Mouse (Mus musculus) 3134 (cell line): Measurements from ENCODE around the gene Rmnd5b.
"Not testable (repeated sequence)": the region's sequence is repeated elsewhere in the genome, so short reads cannot be mapped to it uniquely, and the experiment has no call there.

Experiments
- DNase-seq: peaks from one replicate; pipeline ENCODE4 v3.0.0-alpha.2; 2011; ENCODE audit warnings: low spot score; ENCODE audit not compliant: insufficient read length; ENCODE audit errors: extremely low read depth

The Rmnd5b gene

DNA sequence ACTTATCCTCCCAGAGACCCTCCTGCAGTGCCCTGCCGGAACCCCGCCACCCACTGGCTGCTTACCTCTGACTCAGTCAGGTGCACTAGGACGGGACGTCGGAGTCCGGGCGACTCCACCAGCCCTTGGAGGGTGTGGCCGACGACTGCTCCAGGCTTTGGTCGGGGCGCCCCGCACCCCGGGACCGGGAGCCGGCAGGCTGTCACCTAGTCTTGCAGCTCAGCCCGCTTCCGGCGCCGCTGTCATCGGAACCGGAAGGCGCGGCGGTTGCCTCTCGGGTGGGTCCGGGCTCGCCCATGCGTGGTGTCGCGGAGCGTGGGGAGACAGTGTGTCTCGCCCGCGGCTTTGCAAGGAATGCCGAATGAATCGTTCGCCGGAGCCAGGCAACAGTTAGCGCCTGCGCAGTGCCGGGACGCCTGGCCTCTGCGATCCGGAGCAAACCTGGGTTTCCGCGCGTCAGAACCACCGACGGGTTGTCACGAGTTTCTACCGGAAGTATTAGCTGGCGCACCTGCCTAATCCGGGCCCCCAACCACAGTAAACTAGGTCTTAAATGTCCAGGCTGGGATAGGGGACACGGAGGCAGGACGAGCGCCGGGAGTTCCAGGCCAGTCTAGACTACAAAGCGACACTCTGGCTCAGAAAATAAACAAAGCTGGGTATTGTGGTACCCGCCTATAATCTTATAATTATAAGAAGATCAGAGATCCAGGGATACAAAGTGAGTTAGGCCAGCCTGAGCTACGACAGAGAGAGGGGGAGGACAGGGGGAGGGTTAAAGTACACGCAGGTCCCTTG is at the start of gene Rmnd5b:
Gene Rmnd5b (minus strand): TSS at position 372 of the 798 bp plus-strand sequence.
- DNase-seq = peak; percentile 91

GRCm38 (mm10) chr11:51681976-51682374 is 46.3 kb upstream of the Rmnd5b start:
- no peak for DNase-seq

GRCm38 (mm10) chr11:51681324-51681975 is 45.8 kb upstream of the Rmnd5b start:
- DNase-seq = peak; percentile 27

DNA sequence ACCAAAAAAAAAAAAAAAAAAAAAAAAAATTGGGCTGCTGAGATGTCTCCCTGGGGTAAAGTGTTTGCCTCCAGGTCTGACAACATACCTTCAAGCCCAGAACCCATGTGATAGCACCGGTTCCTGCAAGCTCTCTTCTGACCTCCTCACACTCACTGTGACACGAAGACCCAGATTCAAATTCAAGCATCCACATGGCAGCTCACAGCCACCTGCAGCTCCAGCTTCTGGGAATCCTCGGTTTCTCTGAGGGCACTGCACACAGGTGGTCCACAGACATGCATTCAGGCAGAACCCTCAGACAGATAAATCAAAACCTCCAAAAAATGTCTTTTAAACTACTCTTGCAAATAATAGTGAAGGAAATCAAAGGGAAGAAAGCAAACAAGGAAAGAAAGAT is 43.8 kb upstream of the Rmnd5b start:
- DNase-seq = no peak

DNA sequence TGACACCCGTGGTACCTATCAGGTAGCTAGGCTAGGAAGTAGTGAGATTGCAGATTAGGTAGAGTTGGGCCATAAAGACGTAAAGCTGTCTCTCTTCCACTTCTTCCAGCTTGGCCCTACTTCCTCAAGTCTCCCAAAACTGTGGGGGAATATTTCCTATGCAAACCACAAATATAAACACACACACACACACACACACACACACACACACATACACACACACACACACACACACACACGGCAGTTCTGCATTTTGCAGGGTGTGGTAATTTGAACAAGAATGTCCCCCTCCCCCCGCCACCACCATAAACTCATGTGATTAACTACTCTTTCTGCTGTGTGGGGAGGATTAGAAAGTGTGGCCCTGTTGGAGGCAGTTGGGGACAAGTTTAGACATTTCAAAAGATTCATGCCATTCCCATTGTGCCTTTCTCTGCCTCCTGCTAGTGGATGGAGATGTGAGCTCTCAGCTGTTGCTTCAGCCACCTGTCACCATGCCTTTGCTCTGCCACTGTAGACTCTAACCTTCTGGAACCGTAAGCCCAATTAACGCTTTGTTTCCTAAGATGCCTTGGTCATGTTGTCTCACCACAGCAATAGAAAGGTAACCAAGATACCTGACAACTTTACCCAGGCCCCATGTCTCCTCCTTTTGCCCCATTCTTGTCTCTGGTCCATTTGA is 42.2 kb upstream of the Rmnd5b start:
- no peak for DNase-seq

DNA sequence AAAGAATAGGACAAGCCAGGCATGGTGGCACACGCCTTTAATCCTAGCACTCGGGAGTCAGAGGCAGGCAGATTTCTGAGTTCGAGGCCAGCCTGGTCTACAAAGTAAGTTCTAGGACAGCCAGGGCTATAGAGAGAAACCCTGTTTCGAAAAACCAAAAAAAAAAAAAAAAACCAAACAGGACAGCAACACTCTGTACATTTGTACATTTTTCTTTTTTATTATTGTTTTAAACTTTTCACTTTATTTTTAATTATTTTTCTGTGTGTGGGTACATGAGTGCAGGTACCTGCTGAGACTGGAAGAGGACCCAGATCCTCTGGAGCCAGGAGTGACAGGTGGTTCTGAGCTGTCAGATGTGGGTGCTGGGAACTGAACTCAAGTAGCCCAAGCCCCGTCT is 39.7 kb upstream of the Rmnd5b start:
- no peak for DNase-seq

DNA sequence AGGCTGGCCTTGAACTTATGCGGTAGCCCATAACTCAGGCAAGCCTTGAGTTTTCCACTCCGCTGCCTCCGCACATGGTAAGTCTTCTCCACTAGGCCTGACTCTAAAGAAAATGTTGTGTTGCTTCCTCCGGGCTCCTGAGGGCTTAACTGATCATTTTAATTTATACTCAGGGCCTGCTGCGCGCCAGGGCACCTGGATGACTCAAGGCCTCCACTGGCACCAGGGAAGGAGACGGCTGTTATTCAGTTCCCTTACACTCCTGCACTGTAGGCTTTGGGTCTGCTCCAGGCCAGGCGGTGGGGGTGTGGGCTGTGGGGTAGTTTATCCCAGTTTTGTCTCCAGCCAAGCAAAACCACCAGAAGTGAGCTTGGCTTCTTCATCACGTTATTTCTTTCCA is 37.6 kb upstream of the Rmnd5b start:
- DNase-seq = peak; percentile 39

- DNase-seq = peak; percentile 59
Observed at GRCm38 (mm10) chr11:51671376-51671775, 35.7 kb upstream of the Rmnd5b start.

DNA sequence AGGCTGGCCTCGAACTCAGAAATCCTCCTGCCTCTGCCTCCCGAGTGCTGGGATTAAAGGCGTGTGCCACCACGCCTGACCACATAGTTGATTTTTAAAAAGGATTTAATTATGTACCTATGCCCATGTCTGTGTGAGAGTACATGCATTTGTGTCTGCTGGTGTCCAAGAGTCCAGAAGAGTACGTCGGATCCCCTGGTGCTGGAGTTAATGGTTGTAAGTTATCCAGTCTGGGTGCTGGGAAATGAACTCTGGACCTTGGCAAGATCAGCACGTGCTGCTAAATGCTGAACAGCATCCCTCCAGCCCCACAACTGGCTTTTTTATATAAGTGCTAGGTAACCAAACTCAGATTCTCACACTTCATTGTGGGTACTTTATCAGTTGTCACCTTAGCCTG is 35.1 kb upstream of the Rmnd5b start:
- no peak for DNase-seq

DNA sequence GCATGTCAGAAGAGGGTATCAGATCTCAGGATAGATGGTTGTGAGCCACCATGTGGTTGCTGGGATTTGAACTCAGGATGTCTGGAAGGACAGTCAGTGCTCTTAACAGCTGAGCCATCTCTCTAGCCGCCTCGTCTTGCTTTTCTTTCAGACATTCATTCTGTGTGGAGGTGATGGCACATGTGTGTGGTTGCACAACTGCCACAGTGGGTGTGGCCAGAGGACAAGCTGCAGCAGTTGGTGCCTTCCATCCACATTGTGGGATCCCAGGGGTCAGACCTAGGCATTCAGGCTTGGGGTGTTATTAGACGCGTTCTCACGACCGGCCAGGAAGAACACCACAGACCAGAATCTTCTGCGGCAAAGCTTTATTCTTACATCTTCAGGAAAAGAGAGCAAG is 29.1 kb upstream of the Rmnd5b start:
- DNase-seq = not testable (repeated sequence)

DNA sequence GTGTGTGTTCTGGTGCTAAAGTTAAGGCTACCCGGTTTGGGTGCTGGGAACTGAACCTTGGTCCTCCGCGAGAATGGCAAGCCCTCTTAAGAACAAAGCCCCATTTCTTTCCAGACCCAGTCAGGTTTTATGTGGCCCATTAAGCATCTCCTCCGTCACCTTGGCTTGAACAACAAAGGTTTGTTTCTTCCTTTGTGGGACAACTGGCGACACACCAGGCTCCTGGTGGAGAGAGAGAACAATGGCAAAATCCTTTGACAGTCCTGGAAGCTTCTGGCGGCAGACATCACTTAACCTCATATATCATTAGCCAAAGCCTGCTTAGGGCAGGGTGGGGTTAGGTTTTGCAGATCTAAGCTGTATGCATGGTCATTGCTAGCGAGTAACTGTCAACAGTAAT is 26.9 kb upstream of the Rmnd5b start:
- DNase-seq = no peak

GRCm38 (mm10) chr11:51661867-51662365 is 26.2 kb upstream of the Rmnd5b start:
- no peak for DNase-seq

GRCm38 (mm10) chr11:51658705-51659104 is 23.0 kb upstream of the Rmnd5b start:
- no peak for DNase-seq

DNA sequence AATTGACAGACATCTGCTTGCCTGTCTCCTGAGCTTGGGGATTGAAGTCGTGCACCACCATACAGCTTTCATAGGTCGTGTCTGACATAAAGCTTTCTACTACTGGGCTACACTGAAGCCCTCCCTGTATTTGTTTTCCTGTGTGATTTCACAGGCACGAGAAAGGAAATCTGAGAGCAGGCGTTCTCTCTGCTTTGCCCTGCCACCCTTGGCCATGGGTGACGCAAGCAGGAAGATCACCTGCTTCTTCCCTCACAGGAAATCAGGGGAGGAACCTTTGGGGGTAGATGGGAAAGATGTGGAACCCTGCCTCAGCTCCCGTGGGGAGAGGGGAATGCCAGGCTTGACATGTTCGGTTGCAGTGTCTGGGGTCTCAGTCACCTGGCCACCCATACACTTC is 22.6 kb upstream of the Rmnd5b start:
- DNase-seq = no peak

DNA sequence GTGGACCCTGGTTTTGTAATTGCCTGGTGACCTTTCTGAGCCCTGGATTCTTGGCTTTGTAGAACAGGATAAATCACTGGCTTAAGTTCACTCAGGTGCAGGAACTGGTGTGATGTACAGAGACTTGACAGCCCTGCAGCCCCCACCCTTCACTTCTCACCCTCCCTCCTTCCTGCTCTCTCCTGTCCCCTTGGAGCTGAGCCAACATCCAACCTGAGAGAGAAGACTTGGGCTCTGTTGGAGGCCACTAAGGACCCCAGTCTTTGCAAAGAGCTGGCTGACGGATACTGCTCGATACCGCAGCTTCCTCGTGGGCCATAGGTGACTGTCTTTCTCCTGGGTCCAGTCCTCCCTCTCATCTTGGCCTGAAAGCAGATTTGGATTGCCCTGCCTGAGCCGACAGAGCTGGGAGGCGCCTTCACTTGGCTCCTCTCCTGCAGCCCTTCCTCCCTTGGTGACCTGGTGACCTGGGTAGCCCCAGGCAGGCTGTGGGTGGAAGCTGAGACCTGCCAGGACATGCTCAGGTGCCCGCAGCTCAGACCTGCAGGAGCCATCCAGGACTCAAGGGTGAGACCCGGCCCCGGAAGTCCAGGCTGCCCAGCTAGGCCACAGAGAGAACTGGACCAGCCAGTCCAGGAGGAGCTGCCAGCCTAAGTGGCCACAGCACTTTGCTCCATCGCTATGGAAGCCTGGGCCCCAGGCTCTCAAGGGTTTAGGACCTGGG is 21.3 kb upstream of the Rmnd5b start:
- DNase-seq = no peak

DNA sequence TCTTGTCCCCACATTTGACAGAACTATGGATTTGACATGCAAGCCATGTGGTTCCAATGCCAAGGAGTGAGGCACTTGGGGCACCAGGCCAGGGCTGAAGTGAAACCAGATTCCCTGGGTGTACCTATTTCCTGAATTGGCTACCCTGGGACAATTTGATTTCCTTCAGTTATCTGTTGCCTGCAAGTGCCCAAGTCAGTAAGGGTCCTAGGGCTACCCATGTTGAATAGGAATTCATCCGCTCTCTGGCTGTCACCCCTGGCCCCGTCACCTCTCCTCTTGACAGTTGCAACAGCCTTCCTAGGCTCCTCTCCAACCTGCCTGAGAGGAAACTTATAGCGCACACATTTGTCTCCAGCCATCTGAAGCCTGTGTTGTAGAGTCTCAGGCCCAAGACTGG is 19.2 kb upstream of the Rmnd5b start:
- no peak for DNase-seq

- no peak for DNase-seq
Observed at GRCm38 (mm10) chr11:51653736-51654135, 18.0 kb upstream of the Rmnd5b start.

DNA sequence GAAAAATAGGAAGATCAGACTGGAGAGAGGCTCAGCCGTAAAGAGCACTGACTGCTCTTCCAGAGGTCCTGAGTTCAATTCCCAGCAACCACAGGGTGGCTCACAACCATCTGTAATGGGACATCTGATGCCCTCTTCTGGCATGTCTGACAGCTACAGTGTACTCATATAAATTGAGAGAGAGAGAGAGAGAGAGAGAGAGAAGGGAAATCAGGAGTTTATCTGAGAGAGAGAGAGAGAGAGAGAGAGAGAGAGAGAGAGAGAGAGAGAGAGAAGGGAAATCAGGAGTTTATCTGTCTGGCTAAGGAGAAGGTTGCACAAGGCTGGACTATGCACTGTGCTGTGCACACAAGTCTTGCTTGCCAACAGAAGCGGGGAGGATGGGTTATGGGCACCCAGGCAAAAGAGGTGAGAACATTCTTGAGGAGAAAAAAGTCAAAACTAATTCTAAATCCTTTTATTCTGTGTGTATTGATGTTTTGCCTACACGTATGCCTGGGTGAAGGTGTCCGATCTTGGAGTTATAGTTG is 17.3 kb upstream of the Rmnd5b start:
- DNase-seq = no peak

- peak; percentile 88 for DNase-seq
Observed at GRCm38 (mm10) chr11:51650691-51651515, 15.2 kb upstream of the Rmnd5b start, which contains the start of the genes N4bp3 and D930048N14Rik. Gene N4bp3, minus strand, starts transcription at chr11:51650842. Gene D930048N14Rik, plus strand, starts transcription at chr11:51650954.

DNA sequence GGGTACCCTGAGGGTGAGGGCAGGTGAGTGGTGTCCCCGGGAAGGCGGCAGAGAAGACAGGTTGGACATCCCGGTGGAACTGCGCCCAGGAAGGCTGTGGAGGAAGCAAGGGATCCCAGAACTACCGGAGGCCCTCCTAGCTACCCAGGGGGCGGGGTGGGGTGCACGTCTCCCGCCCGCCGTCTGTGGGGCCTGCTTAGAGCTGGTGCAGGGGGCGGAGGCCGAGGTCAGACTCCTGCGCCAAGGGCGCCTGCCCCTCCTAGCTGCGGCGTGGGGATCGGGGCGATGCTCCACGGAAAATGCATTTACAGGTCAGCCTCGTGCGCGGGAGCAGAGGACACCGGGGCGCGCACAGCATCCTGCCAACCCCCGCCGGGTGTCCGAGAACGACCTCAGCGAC is 14.6 kb upstream of the Rmnd5b start:
- no peak for DNase-seq
